Mouse (Mus musculus) B cell, adult 2 months (primary cell): ENCODE measurements at regions not wholly inside any gene's neighbourhood (a gene's known extent, or its start where the extent isn't known, plus 50 kb on each side); places are given as distances from the start of the nearest gene placed in this dataset.

Experiments used
- DNase-seq, 2 experiments: peaks; one replicate each; pipeline ENCODE4 v3.0.0; 2022

DNA sequence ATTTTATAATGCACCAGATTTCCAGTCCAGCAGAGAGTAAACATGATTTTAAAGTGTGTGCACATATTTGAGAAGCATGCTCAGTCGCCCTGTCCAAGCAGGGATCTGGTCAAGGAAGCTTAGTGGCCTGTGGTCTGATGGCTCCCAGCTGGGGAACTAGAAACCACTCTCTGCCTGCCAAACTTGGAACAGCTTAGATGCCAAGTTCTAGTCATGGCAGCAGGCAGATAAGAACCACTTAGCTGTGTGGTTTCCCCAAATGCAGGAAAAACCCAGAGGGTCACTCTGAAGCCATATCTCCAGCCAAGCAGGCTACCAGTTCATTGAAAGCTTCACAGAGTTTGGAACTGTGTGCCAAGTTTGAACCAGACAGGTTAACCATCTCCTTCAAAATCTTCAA, 86.1 kb downstream of the Fam114a2 start:
- no peak for DNase-seq

DNA sequence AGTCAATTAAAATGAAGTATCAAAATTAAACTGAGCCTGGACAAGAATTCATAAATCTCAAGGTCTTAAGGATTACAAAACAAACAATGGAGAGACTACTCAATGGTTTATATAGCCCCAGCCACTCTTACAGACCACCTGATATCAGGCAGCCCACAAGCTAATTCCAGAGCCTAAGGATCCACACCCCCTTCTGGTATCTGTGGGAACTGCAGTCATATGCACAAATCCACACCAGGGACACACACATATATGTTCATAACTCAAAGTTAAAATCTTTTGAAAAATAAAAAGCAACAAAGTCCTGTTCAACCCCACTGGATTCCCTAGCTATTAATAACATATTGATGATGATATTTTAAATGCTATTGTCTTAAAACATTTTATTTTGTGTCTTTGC, 86.5 kb downstream of the Fam114a2 start:
- no peak for DNase-seq

DNA sequence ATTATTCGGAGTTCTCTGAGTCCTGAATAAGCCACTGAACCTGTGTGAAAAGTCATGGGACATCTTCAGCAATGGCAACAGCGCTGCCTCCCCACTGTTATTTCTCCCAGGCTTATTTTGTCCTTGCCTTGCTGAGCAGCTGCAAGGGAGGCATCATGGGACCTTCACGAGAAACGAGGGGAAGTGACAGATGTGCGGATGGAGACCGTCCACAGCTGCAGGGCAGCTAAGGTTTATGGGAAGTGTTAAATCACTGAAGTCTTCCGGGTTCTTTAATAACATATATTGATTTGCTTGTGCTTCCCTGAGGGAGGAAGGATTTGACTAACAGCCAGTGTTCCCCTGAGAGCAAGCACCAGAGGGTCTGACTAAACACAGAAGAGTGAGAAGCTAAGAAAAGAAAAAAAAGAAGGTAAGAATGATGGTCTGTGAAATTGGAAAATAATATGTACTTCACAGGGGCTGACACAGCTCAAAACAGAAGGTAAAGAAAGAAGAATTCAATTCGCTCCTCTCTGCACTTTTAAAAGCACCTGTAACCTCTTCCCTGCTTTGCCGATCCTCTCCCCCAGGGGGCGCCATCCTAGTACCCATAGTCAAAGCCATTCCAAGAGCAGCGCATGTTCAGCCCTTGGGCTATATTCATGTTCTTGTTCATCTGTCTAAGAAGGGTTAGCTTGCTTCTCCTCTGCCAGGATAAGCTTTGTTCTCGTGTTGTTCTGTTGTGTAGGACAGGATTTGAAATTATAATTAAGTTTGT, 92.2 kb downstream of the Fam114a2 start:
- DNase-seq, result peak; percentile 70 to 77

DNA sequence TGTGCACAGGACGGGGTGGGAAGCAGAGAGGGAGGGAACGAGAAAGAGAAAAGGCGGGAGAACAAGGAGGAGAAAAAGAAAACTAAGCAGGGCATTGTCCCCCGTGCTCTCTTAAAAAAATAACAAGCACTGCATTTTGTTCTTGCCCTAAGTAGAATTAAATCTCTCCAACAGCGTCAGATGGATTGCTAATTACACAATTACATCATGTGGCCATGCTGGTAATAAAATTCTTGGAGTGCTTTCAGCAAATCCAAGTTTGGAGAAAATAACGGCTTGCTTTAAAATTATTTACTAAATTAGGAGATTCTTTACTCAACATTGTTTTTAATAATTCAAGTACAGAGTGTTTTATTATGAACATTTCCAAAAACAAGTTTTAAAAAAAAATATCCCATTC, 99.0 kb downstream of the Fam114a2 start:
- DNase-seq, result no peak

DNA sequence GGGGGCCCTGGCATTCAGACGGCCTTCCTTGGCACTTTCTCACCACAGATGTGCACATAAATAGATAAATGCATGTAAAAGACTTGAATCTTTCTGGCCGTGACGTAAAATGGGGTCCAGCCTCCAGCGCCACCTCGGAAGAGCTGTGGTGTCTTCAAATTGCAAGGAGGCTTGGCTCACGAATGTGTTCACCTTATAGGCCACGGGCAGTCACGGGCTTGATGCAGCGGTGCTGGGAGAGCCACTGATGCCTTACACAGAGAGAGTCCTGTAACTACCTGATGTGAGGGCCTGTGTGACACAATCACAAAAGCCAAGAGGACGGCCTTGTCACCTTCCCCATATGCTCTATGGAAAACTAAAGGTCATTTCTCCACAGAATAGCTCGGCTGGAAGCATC, 102.4 kb downstream of the Fam114a2 start:
- DNase-seq, result no peak

DNA sequence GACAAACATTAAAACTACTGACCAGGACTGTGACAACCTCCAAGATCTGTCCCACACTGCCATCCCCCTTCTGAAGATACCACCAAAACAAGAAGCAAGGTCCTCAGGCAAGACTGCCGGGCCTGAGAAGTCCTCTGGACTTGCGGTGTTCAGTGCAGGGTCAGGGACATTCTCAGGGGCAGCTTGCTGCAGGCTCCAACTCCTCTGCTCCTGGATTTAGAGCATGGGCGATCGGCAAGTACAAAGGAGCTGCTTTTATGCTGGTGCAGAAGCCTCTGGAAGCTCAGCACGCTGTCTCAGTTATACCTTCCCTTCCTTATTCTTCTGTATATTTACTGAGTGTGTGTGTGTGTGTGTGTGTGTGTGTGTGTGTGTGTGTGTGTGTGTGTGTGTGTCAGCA, 103.2 kb downstream of the Fam114a2 start:
- DNase-seq, result no peak

DNA sequence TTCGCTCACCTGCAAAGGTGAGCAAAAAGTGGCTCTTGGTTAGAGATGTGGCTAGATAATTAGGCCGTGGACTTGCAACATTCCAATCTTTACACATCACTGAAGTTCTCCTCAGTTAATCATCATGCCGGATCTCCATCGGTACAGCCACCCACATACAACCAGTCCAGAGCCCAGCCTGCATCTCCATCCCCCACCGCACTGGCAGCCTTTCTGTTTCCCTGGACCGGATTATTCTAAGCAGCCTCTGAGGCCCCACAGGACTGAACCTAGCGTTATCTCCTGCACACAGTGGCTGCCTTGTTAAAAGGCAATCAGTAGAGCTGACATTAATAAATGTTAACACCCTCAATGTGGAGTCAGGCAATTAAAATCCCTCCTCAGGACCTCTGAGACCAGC, 103.7 kb downstream of the Fam114a2 start:
- no peak for DNase-seq

DNA sequence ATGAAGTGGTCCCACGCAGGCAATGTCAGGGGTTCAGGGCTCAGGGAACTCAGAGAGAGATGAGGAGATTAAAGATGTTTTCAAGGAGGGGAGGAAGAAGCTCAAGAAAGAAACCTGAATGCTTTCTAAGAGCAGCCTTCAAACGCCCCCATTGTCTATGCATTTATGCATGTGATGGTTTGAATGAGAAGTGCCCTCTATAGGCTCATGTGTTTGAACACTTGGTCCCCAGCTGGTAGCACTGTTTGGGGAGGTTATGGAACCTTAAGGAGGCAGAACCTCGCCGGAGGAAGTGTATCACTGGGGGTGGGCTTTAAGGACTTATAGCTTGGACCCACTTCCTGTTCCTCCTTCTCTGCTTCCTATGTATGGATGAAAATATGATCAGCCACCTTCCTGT, 105.1 kb downstream of the Fam114a2 start:
- no peak for DNase-seq

DNA sequence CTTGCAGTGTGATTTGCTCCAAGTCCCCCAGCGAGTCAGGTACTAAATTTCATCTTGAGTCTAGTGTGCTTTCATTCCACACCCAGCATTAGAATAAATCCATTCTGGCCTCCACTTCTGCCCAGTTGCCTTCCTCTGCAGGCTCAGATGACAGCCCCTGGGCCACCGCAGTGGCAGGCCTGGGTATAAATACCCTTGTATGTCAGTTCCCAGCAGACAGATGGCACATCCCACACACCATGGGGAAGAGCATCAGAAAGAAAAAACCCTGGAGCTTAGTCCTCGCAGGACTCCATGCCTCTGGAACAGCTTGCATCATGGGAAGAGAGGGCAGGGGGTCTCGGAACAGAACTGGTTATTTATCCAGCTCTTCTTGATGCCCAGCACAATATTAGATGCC, 105.7 kb downstream of the Fam114a2 start:
- DNase-seq, result no peak

DNA sequence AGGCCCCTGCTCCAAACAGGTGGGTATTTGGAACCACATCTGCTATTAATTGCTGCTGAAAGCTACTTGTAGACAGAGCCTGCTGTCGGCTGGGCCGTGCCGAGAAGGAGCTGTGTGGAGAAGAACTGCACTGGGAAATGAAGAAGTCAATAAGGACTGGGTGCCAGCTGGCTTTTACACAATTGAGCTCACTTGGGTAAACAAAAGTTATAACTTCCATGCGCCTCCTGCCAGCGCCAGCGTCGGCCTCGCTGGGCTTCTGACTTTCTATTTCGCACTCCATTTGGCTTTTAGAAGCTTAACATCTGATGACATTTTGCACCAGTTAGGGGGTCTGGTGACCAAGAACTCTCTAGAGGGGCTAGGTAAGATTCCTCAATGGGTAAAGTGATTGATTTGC, 114.2 kb downstream of the Fam114a2 start:
- no peak for DNase-seq

DNA sequence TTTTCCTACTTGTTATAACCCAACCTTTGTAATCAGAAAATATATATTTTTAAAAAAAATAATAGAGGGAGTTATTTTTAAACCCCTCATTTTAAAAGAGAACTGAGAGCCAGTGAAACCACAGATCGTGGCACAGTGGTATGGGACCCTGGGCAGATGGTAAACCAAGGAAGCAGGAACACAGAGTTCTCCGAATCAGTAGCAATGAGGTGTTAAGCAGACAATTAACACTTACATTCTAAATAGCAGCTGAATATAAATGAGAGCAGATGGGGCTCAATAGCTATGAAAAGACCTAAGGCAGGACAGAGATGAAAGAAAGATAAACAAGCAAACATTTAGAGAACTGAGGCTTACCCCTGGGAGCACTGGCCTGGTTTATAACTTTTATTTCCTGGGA, 116.8 kb downstream of the Fam114a2 start:
- no peak for DNase-seq

DNA sequence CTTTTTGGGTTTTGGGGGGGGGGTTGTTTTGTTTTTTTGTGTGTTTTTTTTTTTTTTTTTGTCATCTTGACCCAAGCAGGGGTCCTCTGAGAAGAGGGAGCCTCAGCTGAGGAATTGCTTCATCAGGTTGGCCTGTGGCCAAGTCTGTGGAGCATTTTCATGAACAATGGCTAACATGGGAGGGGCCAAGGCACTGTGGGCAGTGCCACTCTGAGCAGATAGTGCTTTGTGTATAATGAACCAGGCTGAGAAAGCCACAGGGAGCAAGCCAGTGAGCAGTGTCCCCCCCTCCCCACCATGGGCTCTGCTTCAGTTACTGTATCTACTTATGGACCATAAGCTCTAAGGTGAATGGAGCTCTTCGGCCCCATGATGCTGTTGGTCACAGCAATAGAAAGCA, 119.1 kb downstream of the Fam114a2 start:
- DNase-seq, result no peak

DNA sequence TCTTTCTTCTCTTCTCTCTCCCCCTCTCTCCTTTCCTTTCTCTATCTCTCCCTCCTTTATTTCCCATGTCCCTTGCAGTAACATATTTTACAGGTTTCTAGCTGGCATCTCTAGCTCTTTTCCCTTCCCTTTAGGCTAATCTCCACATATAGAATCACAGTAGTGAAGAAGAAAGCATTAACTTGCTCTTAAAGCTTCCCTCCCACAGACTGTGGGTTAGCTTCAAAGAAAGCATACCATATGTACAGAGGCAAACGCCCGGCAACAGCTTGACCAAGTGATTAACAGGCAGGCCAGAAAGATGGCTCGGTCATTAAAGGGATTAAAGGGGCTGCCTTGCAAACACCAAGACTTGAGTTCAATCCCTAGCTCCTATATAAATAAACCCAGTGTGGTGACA, 122.0 kb downstream of the Fam114a2 start:
- DNase-seq, result no peak

DNA sequence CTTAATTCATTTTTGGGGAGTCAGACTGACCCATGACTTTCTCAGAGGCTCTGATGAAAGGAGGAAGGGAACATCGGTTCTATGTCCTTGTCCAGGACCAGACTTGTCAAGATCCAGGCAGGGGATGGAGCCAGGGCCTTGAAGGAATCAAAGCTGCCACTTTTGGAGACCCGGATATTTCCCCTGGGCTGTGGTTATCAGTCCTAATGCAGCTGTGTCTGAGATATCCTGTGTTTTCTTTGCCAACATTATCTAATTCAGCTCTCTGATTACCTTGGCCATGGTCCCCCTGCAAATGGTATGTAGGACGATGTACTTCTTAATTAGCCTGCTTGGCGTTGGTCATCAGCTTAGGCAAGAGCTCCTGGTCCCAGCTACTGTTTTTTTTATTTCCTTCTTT, 127.6 kb downstream of the Fam114a2 start:
- DNase-seq, result no peak
